Mouse (Mus musculus) thymus, adult 2 months (tissue): ENCODE results near the gene Oxct2b. TPM values are rescaled to one million over a fixed set of nuclear protein-coding genes. Genes with fewer than 3 reads are reported as not detected.

ENCODE experiments used
- DNase-seq: peaks from one replicate; pipeline ENCODE4 v3.0.0; 2021
- H3K27ac ChIP-seq: fragments of 200-500 bp; 2 replicates; pipeline ENCODE4 v1.5.1; 2012; ENCODE audit warnings: low read length, control low read depth; ENCODE audit not compliant: control insufficient read depth, insufficient read depth
- H3K27me3 ChIP-seq: fragments of 200-500 bp; 2 replicates; pipeline ENCODE4 v1.6.1; 2012; ENCODE audit warnings: mild to moderate bottlenecking, low read length, moderate library complexity, mixed read lengths; ENCODE audit not compliant: control insufficient read depth, insufficient read depth
- H3K36me3 ChIP-seq: fragments of 200-500 bp; 2 replicates; pipeline ENCODE4 v1.6.1; 2012; ENCODE audit warnings: mild to moderate bottlenecking, low read length, moderate library complexity; ENCODE audit not compliant: control insufficient read depth, insufficient read depth
- H3K4me1 ChIP-seq: fragments of 200-500 bp; replicated peaks from 2 replicates; pipeline ENCODE4 v1.6.1; 2012; ENCODE audit warnings: low read length; ENCODE audit not compliant: control insufficient read depth, insufficient read depth
- H3K4me3 ChIP-seq: fragments of 200-500 bp; 2 replicates; pipeline ENCODE4 v1.5.1; 2012; ENCODE audit warnings: mild to moderate bottlenecking, low read length, control low read depth, moderate library complexity; ENCODE audit not compliant: control insufficient read depth, insufficient read depth
- CTCF ChIP-seq: fragments of 200-500 bp; IDR thresholded peaks from 2 replicates; pipeline ENCODE4 v1.5.1; 2012; ENCODE audit warnings: mild to moderate bottlenecking, control low read depth, low read length, moderate library complexity, borderline replicate concordance; ENCODE audit not compliant: control insufficient read depth, poor library complexity, insufficient read depth; ENCODE audit errors: extremely low read depth
- POLR2A ChIP-seq: fragments of 200-500 bp; IDR thresholded peaks from 2 replicates; pipeline ENCODE4 v1.6.1; 2012; ENCODE audit warnings: mild to moderate bottlenecking, low read length, control low read depth, moderate library complexity; ENCODE audit not compliant: control insufficient read depth, poor library complexity, insufficient read depth; ENCODE audit errors: extremely low read depth
- WGBS: fragments of 180-500 bp; shearing (Covaris S2); methylation state at CpG from one replicate; pipeline ENCODE4 v1.1.7; 2018; 5-methylcytosine and 5-hydroxymethylcytosine counted together
- polyA plus RNA-seq: library from polyadenylated mRNA; depleted of rRNA; stranded (reverse); fragments of >200 nt; gene quantifications from 2 replicates; pipeline ENCODE4 v1.2.3, GENCODE M21; 2012; rRNA removed

The Oxct2b gene
- polyA plus RNA-seq, result 0.15 TPM in 1 of 2 replicates, not detected in the other

DNA sequence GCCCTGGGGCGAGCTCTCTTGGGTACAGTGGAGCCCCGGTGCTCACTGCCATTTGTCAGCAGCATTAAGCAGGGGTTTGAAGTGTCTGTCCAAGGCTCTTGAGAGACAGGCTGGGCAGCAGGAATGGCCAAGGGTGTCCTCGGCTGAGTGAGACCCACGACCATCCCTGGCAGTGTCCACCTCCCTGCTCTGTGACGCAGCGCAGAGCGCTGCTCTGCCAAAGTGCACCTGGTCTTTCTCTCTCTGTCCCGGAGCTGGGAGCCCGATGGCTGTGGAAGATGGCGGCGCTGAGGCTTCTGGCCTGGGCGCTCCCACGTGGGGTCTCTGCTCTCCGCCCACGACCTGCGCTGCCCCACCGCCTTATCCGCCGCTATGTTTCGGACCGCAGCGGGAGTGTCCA is at the start of gene Oxct2b:
Gene Oxct2b, plus strand, starts transcription at position 256 of the 400 bp plus-strand sequence.
- Histone ChIP-seq H3K27ac (no peak within 1 kb of the TSS), H3K36me3 (no peaks in the 10 kb centered on the region), H3K27me3 (no peaks in the 10 kb centered on the region), H3K4me3 (no peak within 1 kb of the TSS), H3K4me1 (no peaks in the 10 kb centered on the region)
- WGBS, result 21% methylated on average over 22 of the region's 22 CpGs
- TF ChIP-seq POLR2A (no peak), CTCF (no peak)
- no peak for DNase-seq

DNA sequence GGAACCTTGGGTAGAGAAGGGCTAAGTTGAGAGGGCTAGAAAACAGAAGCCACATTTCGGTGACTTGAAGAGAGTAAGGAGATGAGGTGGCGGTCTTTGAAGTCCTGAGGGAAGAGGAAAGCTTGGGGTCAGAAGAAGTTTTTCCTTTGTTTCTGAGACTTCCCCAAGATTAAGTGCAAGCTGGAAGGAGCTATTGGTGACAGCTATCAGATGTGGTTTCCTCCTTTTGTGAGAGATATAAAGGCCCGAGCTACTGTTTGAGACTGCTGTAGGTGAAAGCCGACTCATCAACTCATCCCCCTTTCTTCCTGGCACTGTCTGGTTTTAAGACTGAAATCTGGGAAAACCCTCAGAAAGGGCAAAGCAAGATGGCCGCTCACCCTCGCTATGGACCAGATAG is 47.4 kb upstream of the Oxct2b start:
- H3K36me3 ChIP-seq, result no peaks in the 10 kb centered on the region
- DNase-seq, result no peak
- 39% methylated on average over 6 of the region's 6 CpGs for WGBS
- no peaks in the 10 kb centered on the region for H3K27me3 ChIP-seq
- H3K4me3 ChIP-seq, result no peak overlapping the region
- H3K4me1 ChIP-seq, result peaks cover 6% of the 10 kb centered on the region; the same call in 1 of the 2 replicates
- H3K27ac ChIP-seq, result no peak overlapping the region
- TF ChIP-seq CTCF, result no peak
- TF ChIP-seq POLR2A, result no peak

DNA sequence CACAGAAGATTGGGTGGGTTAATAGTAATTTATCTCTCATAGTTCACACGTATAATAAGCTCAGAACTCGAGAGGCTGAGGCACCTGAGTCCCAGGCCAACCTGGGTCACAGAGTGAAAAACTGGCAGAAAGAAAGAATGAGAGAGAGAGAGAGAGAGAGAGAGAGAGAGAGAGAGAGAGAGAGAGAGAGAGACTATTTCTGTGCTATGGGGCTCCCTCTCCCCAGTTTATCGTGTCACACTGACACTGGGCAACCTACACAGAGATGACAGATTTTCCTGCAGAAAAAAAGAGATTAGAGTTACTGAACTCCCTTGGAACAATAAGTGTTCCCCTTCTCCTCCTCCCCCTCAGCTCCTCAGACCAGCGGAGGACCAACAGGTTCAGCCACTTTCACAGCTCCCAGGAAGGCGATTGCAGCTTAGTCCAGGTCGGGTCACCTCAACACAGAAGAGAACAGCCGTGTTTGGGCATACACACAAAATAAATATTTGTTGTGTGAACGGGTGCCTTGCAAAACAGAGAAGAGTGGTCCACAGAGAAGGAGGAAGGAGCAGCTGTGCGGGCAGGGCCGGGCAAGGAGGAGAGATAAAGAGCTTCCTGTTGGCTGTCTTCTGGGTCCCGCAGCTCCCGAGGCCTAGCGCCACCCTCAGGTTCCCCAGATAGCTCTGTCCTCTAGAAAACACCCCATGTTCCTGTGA is 44.6 kb upstream of the Oxct2b start:
- no peaks in the 10 kb centered on the region for H3K36me3 ChIP-seq
- no peaks in the 10 kb centered on the region for H3K27me3 ChIP-seq
- H3K4me3 ChIP-seq, result no peak overlapping the region
- 17% methylated on average over 13 of the region's 13 CpGs for WGBS
- DNase-seq, result peak; percentile 56
- peaks cover 6% of the 10 kb centered on the region; the same call in 1 of the 2 replicates for H3K4me1 ChIP-seq
- TF ChIP-seq POLR2A (no peak), CTCF (no peak)
- H3K27ac ChIP-seq, result no peak overlapping the region

- no peaks in the 10 kb centered on the region for H3K36me3 ChIP-seq
- no peaks in the 10 kb centered on the region for H3K27me3 ChIP-seq
- TF ChIP-seq POLR2A, result no peak
- no peak for TF ChIP-seq CTCF
- no peak overlapping the region for H3K27ac ChIP-seq
- 93% methylated on average over 8 of the region's 8 CpGs for WGBS
- DNase-seq, result no peak
- H3K4me1 ChIP-seq, result no peaks in the 10 kb centered on the region
- no peak overlapping the region for H3K4me3 ChIP-seq
These were observed 39.1 kb upstream of the Oxct2b start for GRCm38 (mm10) chr4:123076928-123077327.

DNA sequence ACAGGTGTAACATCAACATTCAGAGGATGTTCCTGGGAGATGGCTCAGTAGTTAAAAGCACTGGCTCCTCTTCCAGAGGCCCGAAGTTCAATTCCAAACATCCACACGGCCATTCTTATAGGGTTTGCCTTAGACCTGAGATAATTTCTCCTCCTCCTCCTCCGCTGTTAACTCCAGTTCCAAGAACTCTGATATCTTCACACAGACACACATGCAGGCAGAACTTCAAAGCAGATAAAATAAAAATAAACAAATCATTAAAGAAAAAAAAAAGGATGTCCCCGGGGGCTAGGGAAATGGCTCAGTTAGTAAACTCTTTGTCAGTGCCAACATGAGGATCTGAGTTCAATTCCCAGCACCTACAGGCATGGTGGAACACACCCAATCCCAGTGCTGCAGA is 37.8 kb upstream of the Oxct2b start:
- H3K4me1 ChIP-seq, result no peaks in the 10 kb centered on the region
- TF ChIP-seq POLR2A (no peak), CTCF (no peak)
- H3K27ac ChIP-seq, result no peak overlapping the region
- H3K36me3 ChIP-seq, result no peaks in the 10 kb centered on the region
- H3K27me3 ChIP-seq, result no peaks in the 10 kb centered on the region
- WGBS, result 88% methylated on average over 4 of the region's 4 CpGs
- H3K4me3 ChIP-seq, result no peak overlapping the region
- DNase-seq, result no peak

DNA sequence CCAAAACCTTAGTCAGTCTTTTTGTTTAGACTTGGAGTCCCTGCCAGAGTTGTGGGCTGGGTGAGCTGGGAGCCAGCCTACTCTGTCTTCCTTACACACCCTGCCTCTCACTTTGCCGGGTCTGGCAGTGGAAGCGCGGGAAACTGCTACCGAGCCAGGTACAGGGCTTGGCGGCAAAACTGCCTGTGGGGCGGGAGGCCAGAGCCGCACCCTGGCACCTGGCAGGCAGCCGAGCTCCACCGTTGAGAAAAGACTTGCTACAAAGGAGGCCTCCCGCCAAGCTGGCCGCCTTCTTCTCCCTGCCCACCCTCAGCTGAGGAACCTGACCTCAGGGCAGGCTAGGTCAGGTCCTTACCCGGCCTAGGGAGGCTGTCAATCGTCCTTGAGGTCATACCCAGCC is 35.3 kb upstream of the Oxct2b start:
- Histone ChIP-seq H3K27ac (no peak overlapping the region), H3K27me3 (no peaks in the 10 kb centered on the region), H3K36me3 (no peaks in the 10 kb centered on the region), H3K4me1 (no peaks in the 10 kb centered on the region), H3K4me3 (no peak overlapping the region)
- DNase-seq, result no peak
- 74% methylated on average over 13 of the region's 13 CpGs for WGBS
- no peak for TF ChIP-seq CTCF
- TF ChIP-seq POLR2A, result no peak

DNA sequence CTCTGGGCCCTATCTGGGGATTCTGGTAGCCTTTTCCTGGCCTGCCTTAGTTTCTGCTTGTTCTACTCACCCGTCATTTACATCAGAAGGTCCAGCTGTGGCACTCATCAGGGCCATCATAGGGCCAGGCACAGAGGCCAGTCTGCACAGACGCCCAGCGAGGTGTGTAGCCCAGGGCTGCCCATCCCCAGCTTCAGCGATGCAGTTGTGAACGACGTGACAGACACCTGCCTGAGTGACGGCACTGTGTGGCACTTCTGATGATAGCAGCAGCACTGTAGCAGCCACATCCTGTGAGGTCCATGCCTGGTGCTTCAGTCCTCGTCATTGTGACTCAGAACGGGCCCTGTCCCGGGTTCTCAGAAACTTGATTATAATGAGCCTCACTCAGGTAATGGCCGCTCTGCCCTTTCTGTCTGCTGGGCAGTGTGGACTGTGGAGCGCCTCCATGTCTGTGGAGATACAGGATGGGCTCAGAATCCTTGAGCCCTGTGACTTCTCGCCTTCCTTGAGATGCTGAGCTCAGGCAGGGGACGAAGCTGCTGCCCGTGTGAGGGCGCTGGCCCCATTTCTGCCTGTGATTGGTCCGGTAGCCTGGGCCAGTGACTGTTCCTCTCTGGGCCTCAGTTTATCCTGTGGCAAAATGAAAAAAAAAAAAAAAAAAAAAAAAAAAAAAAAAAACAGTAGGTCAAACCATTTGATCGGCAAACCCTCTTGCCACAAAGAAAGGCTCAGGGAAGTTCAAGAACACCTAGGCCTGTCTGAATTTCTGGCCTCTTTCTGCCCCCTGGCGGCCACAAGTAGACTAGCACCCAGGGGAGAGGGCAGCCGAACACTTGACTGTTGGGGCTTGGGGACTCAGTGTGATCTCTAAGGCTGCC is 33.5 kb upstream of the Oxct2b start:
- H3K27ac ChIP-seq, result no peak overlapping the region
- H3K4me3 ChIP-seq, result no peak overlapping the region
- 82% methylated on average over 20 of the region's 20 CpGs for whole genome bisulfite sequencing
- peak; percentile 84; the same call in 1 of the 2 replicates for TF ChIP-seq CTCF
- TF ChIP-seq POLR2A, result no peak
- no peaks in the 10 kb centered on the region for H3K36me3 ChIP-seq
- H3K27me3 ChIP-seq, result no peaks in the 10 kb centered on the region
- peak; percentile 63 for DNase-seq
- no peaks in the 10 kb centered on the region for H3K4me1 ChIP-seq
